Mouse (Mus musculus): ENCODE data around the gene Cbx2. TPM values are rescaled to one million over a fixed set of nuclear protein-coding genes. Genes with fewer than 3 reads are reported as not detected.

The Cbx2 gene
- polyA plus RNA-seq, 1 experiment from 2014 or later: 81.0 TPM

DNA sequence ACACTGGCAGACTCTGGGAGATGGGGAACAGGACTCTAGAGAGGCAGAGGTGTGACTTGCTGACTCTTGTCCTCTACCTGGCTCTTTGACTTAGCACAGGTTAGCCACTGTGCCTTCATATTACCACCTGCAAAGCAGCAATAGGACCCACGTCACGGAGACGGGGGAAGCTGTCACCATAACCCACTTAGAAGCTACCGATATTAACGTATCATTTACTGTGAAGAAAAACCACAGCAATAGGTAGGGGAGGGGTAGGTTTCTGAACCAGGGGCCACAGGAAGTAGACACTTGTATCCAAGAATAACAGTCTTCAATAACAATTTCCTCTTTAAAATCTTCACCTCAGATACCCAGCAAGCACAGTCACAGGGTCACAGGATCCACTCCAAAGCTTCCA, 53.0 kb downstream of the Cbx2 start:
- Histone ChIP-seq H3K9me3 (no peaks in the 10 kb centered on the region), H3K27ac (replicated peaks) (no peak overlapping the region), H3K9ac (replicated peaks) (no peak overlapping the region), H3K36me3 (peaks cover under 1% of the 10 kb centered on the region; the same call in 1 of the 2 replicates), H3K4me3 (no peak overlapping the region), H3K4me1 (peaks cover 33% of the 10 kb centered on the region), H3K27me3 (peaks cover 46% of the 10 kb centered on the region), H3K4me2 (replicated peaks) (no peak overlapping the region)
- no peak for ATAC-seq (ENCODE audit: low FRiP score, low read depth)
- WGBS: 91% methylated on average over 5 of the region's 5 CpGs

DNA sequence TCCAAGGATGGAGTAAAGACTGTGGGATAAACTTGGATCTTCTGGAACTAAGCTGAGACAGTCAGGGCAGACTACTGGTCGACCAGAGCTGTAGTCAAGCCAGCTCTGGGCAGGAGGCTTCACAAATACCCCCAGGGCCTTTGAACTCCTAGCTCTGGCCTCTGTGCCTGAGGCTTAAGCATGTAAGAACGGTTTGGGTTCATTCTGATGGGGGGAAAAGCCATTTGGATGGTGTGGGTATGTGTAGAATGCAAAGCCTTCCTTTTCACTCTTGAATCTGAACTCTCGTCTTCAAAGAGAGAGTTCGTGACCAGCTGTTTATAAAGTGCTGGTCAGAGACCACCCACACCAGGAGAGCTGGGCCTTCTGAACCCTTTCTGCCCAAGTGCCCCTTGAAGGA, 55.0 kb downstream of the Cbx2 start:
- H3K27ac ChIP-seq (replicated peaks): 0 out of 2 replicates have a peak overlapping the region, but pooled peaks have one; percentile 76
- peaks cover 10% of the 10 kb centered on the region for H3K36me3 ChIP-seq
- H3K4me3 ChIP-seq: no peak overlapping the region
- no peaks in the 10 kb centered on the region for H3K9me3 ChIP-seq
- H3K27me3 ChIP-seq: peaks cover 51% of the 10 kb centered on the region
- H3K4me1 ChIP-seq: peaks cover 52% of the 10 kb centered on the region
- H3K4me2 ChIP-seq (replicated peaks): no peak overlapping the region
- H3K9ac ChIP-seq (replicated peaks): no peak overlapping the region
- no peak for ATAC-seq (ENCODE audit: low FRiP score, low read depth)
- WGBS: 83% methylated on average over 4 of the region's 4 CpGs

DNA sequence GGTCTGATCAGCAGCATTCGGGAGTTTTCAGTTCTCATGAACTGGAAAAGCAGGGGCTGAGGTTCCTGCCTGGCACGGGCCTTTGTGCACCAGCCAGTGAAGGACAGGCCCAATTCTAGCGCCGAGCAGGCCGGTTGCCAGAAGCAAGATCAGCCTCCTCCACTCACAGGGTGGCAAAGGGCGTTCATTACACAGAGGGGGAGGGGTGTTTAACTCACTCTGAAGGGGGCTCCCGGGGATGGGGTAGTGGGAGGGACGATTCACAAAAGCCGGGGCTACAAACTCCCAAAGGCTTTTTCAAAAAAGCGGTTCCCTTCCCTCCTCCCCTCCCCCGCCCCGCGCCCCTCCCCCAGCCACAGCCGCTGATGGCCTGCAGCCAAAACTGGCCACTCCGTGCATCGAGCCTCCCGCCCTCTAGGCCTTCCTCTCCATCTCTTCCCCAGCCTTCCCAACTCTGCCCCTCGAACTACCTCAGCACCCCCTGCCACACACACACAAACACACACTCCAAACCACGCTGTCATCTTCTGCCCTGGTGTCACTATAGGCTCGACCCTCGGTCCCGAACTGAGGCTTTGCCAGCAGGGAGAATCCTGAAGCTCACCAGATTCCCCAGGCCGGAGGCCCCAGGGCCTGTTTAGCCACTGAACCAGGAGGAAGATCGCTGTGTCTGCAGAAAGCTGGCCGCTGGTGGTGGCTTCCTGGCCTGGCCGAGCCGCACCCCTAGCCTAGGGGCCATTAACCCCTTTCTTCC, 56.1 kb downstream of the Cbx2 start:
- H3K36me3 ChIP-seq: peaks cover 10% of the 10 kb centered on the region
- H3K27me3 ChIP-seq: peaks cover 59% of the 10 kb centered on the region
- peak overlapping the region; percentile 39 for H3K9ac ChIP-seq (replicated peaks)
- peaks cover 60% of the 10 kb centered on the region for H3K4me1 ChIP-seq
- ATAC-seq (ENCODE audit: low FRiP score, low read depth): peak; percentile 81
- peak overlapping the region; percentile 10; the same call in 1 of the 2 replicates for H3K4me3 ChIP-seq
- H3K9me3 ChIP-seq: no peaks in the 10 kb centered on the region
- WGBS: 4% methylated on average over 22 of the region's 27 CpGs
- peak overlapping the region; percentile 46 for H3K4me2 ChIP-seq (replicated peaks)
- peak overlapping the region; percentile 76 for H3K27ac ChIP-seq (replicated peaks)

DNA sequence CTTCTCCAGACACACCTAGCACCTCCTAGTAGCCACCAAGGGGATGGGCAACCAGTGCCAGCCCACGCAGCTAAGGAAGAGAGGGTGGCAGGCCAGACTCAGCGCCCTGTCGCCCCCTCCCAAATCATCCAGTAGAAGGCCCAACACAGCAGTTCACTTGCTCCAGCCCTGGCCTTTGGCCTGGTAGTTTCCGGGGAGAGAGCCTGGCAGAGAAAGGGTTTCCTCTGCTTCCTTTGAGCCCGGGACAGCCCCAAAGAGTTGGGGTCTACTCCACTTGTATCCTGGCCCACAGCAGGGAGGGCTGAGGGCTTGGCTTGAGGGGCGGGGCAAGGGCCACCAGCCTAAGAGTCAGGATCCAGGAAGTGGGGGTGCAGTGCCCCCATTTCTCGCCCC, 56.7 kb downstream of the Cbx2 start:
- Histone ChIP-seq H3K9me3 (no peaks in the 10 kb centered on the region), H3K4me3 (peak overlapping the region; percentile 10; the same call in 1 of the 2 replicates), H3K4me2 (replicated peaks) (peak overlapping the region; percentile 46), H3K36me3 (peaks cover 10% of the 10 kb centered on the region), H3K27ac (replicated peaks) (peak overlapping the region; percentile 73), H3K4me1 (peaks cover 66% of the 10 kb centered on the region), H3K27me3 (peaks cover 59% of the 10 kb centered on the region), H3K9ac (replicated peaks) (peak overlapping the region; percentile 39)
- WGBS: 20% methylated on average over 7 of the region's 7 CpGs
- no peak for ATAC-seq (ENCODE audit: low FRiP score, low read depth)

DNA sequence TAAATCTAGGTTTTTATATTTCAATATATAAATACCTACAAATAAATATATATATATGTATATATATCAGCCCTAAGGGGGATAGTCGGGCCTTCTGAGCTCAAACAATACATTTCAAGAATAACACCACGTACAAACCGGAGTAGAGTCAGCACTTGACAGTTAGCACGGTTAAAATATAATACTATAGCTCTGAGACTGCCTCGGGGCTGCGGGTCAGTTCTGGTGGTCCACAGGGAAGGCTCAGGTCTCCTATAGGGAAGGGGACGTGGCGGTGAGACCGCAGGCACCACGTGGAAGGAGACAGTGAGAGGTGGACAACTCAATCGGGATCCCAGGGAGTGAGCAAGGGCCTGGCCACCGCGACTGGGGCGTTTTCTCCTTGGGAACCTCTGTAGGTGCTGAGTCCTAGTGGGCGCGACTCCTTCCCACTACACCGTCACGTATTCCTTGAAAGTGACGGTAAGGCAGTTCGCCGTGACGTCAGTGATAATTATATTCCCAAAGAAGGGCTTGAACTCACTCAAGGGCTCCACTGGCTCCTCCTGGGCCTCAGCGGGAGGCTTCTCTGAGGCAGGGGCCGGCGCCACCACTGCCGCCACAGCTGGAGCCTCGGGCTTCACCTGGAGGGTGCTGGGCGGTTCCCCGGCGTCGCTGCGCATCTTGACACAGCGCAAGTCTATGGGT, 57.8 kb downstream of the Cbx2 start:
- Histone ChIP-seq H3K4me2 (replicated peaks) (peak overlapping the region; percentile 29), H3K9ac (replicated peaks) (peak overlapping the region; percentile 17; the same call in 1 of the 2 replicates), H3K4me3 (peak overlapping the region; percentile 20), H3K9me3 (no peaks in the 10 kb centered on the region), H3K36me3 (peaks cover 10% of the 10 kb centered on the region), H3K4me1 (peaks cover 72% of the 10 kb centered on the region), H3K27ac (replicated peaks) (no peak overlapping the region), H3K27me3 (peaks cover 53% of the 10 kb centered on the region)
- no peak for ATAC-seq (ENCODE audit: low FRiP score, low read depth)
- WGBS: 20% methylated on average over 33 of the region's 33 CpGs

Other genes starting within 250 kb of the Cbx2 start
- gene Rbfox3, start 111.4 kb upstream of the Cbx2 start, polyA plus RNA-seq (2016; fragmentation: Nextera tagmentation; extraction: Ambion mirVana): 16.0 and 17.0 TPM in 2 replicates
- not detected in 2 replicates for gene Enpp7, start 34.8 kb upstream of the Cbx2 start, polyA plus RNA-seq (2016; fragmentation: Nextera tagmentation; extraction: Ambion mirVana)
- gene Cbx8, start 18.0 kb downstream of the Cbx2 start, polyA plus RNA-seq (2016; fragmentation: Nextera tagmentation; extraction: Ambion mirVana): 12.1 and 15.1 TPM in 2 replicates
- gene Cbx4, start 63.3 kb downstream of the Cbx2 start, polyA plus RNA-seq (2016; fragmentation: Nextera tagmentation; extraction: Ambion mirVana): 12.4 and 15.2 TPM in 2 replicates
- 30.9 and 35.1 TPM in 2 replicates for gene Tbc1d16, start 205.5 kb downstream of the Cbx2 start, polyA plus RNA-seq (2016; fragmentation: Nextera tagmentation; extraction: Ambion mirVana)
- 18.6 and 24.1 TPM in 2 replicates for gene Ccdc40, start 205.6 kb downstream of the Cbx2 start, polyA plus RNA-seq (2016; fragmentation: Nextera tagmentation; extraction: Ambion mirVana)
- gene Gaa, start 244.9 kb downstream of the Cbx2 start, polyA plus RNA-seq (2016; fragmentation: Nextera tagmentation; extraction: Ambion mirVana): 40.6 and 42.1 TPM in 2 replicates